Mouse (Mus musculus): Measurements from ENCODE around the gene Adprh. TPM values are rescaled to one million over a fixed set of nuclear protein-coding genes. Genes with fewer than 3 reads are reported as not detected.
"Not testable (repeated sequence)": the region's sequence is repeated elsewhere in the genome, so short reads cannot be mapped to it uniquely, and the experiment has no call there.

Gene Adprh
- polyA plus RNA-seq, 1 experiment from 2014 or later: 84.7 TPM

GRCm38 (mm10) chr16:38448458-38448857 lies 4.0 kb downstream of the Adprh start:
- H3K9me3 ChIP-seq: no peaks in the 10 kb centered on the region
- 93% methylated on average over 12 of the region's 12 CpGs for WGBS
- H3K9ac ChIP-seq: no peak overlapping the region
- peaks cover 8% of the 10 kb centered on the region; the same call in 1 of the 2 replicates for H3K4me1 ChIP-seq (replicated peaks)
- H3K36me3 ChIP-seq: peaks cover 25% of the 10 kb centered on the region
- H3K27me3 ChIP-seq (replicated peaks): no peaks in the 10 kb centered on the region
- H3K27ac ChIP-seq: no peak overlapping the region
- H3K4me3 ChIP-seq (replicated peaks): no peak overlapping the region
- no peak overlapping the region for H3K4me2 ChIP-seq (replicated peaks)
- ATAC-seq: no peak

DNA sequence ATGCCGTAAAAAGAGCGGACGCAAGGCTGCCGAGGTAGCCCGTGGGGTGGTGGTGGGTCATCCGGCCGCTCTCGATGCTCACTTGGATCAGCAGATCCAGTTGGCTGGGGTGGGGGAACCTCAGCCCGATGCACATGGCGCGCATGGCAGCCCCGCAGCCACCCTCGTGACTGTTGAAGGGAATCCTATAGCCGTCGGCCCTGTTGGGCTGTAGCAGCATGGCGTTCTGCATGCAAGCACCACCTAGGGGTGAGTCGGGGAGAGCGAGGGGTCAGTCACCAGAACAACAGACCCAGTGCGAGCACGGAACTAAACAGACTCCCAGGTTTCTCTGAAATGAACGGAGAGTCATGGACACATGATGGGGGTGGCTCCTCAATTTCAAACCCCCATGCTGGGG lies 5.1 kb downstream of the Adprh start:
- ATAC-seq: no peak
- WGBS: 90% methylated on average over 21 of the region's 21 CpGs
- peaks cover 25% of the 10 kb centered on the region for H3K36me3 ChIP-seq

GRCm38 (mm10) chr16:38446141-38446540 lies 6.4 kb downstream of the Adprh start:
- peaks cover 25% of the 10 kb centered on the region for H3K36me3 ChIP-seq
- H3K27ac ChIP-seq; H3K4me1 ChIP-seq (replicated peaks); H3K9ac ChIP-seq; ATAC-seq; H3K9me3 ChIP-seq; H3K27me3 ChIP-seq (replicated peaks); H3K4me2 ChIP-seq (replicated peaks); H3K4me3 ChIP-seq (replicated peaks): not testable (repeated sequence)
- 95% methylated on average over 2 of the region's 2 CpGs for WGBS

More for the DNA sequence above, 5.1 kb downstream of the Adprh start:
- Histone ChIP-seq H3K4me3 (replicated peaks) (no peak overlapping the region), H3K4me2 (replicated peaks) (no peak overlapping the region), H3K9ac (no peak overlapping the region), H3K4me1 (replicated peaks) (peaks cover 8% of the 10 kb centered on the region; the same call in 1 of the 2 replicates), H3K9me3 (no peaks in the 10 kb centered on the region), H3K27ac (no peak overlapping the region), H3K27me3 (replicated peaks) (no peaks in the 10 kb centered on the region)

GRCm38 (mm10) chr16:38445576-38445975 lies 6.9 kb downstream of the Adprh start:
- no peak for ATAC-seq
- 98% methylated on average over 20 of the region's 20 CpGs for WGBS
- H3K9me3 ChIP-seq: no peaks in the 10 kb centered on the region
- H3K36me3 ChIP-seq: peaks cover 25% of the 10 kb centered on the region
- H3K27ac ChIP-seq: no peak overlapping the region
- H3K4me1 ChIP-seq (replicated peaks): no peaks in the 10 kb centered on the region
- H3K9ac ChIP-seq: no peak overlapping the region
- H3K27me3 ChIP-seq (replicated peaks): no peaks in the 10 kb centered on the region
- H3K4me3 ChIP-seq (replicated peaks): no peak overlapping the region
- no peak overlapping the region for H3K4me2 ChIP-seq (replicated peaks)

GRCm38 (mm10) chr16:38445046-38445445 lies 7.5 kb downstream of the Adprh start:
- no peak overlapping the region for H3K4me2 ChIP-seq (replicated peaks)
- H3K27me3 ChIP-seq (replicated peaks): no peaks in the 10 kb centered on the region
- H3K36me3 ChIP-seq: peaks cover 25% of the 10 kb centered on the region
- no peak for ATAC-seq
- no peaks in the 10 kb centered on the region for H3K4me1 ChIP-seq (replicated peaks)
- no peaks in the 10 kb centered on the region for H3K9me3 ChIP-seq
- H3K9ac ChIP-seq: no peak overlapping the region
- H3K4me3 ChIP-seq (replicated peaks): no peak overlapping the region
- H3K27ac ChIP-seq: no peak overlapping the region
- 92% methylated on average over 1 of the region's 1 CpGs for WGBS

DNA sequence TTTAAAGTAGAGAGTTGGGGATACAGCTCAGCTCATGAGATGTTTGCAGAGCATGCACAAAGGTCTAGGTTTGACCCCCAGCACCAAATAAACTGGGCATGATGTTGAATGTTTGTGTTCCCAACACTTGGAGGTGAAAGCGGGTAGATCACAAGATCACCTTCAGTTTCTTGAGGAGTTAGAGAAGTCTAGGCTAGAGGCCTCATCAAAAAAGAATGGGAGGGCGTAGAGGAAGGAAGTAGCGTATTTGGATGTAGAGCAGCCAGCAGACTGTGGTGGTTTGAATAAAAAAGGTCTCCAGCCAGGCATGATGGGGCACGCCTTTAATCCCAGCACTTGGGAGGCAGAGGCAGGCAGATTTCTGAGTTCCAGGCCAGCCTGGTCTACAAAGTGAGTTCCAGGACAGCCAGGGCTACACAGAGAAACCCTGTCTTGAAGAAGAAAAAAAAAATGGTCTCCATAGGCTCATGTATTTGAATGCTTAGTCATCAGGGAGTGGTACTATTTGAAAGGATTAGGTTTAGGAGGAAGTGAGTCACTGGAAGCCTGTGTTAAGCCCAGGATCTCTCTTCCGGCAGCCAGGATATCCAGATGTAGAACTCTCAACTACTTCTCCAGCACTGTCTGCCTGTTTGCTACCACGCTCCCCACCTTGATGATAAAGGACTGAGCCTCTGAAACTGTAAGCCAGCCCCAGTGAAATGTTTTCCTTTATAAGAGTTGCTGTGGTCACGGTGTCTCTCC lies 8.6 kb downstream of the Adprh start:
- H3K36me3 ChIP-seq: peaks cover 25% of the 10 kb centered on the region
- no peak overlapping the region for H3K4me3 ChIP-seq (replicated peaks)
- no peaks in the 10 kb centered on the region for H3K27me3 ChIP-seq (replicated peaks)
- no peak overlapping the region for H3K4me2 ChIP-seq (replicated peaks)
- ATAC-seq: no peak
- 96% methylated on average over 7 of the region's 7 CpGs for WGBS
- H3K9ac ChIP-seq: no peak overlapping the region
- no peaks in the 10 kb centered on the region for H3K9me3 ChIP-seq
- no peak overlapping the region for H3K27ac ChIP-seq
- no peaks in the 10 kb centered on the region for H3K4me1 ChIP-seq (replicated peaks)

GRCm38 (mm10) chr16:38442216-38442615 lies 10.3 kb downstream of the Adprh start:
- Histone ChIP-seq H3K4me2 (replicated peaks) (no peak overlapping the region), H3K4me1 (replicated peaks) (no peaks in the 10 kb centered on the region), H3K4me3 (replicated peaks) (no peak overlapping the region), H3K9ac (no peak overlapping the region), H3K27me3 (replicated peaks) (no peaks in the 10 kb centered on the region), H3K36me3 (peaks cover 22% of the 10 kb centered on the region), H3K9me3 (no peaks in the 10 kb centered on the region), H3K27ac (no peak overlapping the region)
- 79% methylated on average over 8 of the region's 8 CpGs for WGBS
- ATAC-seq: no peak

GRCm38 (mm10) chr16:38441611-38442010 lies 10.9 kb downstream of the Adprh start:
- H3K4me2 ChIP-seq (replicated peaks): no peak overlapping the region
- no peaks in the 10 kb centered on the region for H3K9me3 ChIP-seq
- H3K9ac ChIP-seq: no peak overlapping the region
- no peak for ATAC-seq
- WGBS: 76% methylated on average over 5 of the region's 5 CpGs
- H3K4me3 ChIP-seq (replicated peaks): no peak overlapping the region
- H3K36me3 ChIP-seq: peaks cover 16% of the 10 kb centered on the region
- H3K4me1 ChIP-seq (replicated peaks): no peaks in the 10 kb centered on the region
- H3K27ac ChIP-seq: no peak overlapping the region
- H3K27me3 ChIP-seq (replicated peaks): no peaks in the 10 kb centered on the region

- H3K27ac ChIP-seq: no peak overlapping the region
- no peaks in the 10 kb centered on the region for H3K4me1 ChIP-seq (replicated peaks)
- no peak for ATAC-seq
- 74% methylated on average over 6 of the region's 6 CpGs for WGBS
- no peak overlapping the region for H3K9ac ChIP-seq
- H3K36me3 ChIP-seq: peaks cover 8% of the 10 kb centered on the region
- no peaks in the 10 kb centered on the region for H3K27me3 ChIP-seq (replicated peaks)
- H3K4me2 ChIP-seq (replicated peaks): no peak overlapping the region
- no peaks in the 10 kb centered on the region for H3K9me3 ChIP-seq
- H3K4me3 ChIP-seq (replicated peaks): no peak overlapping the region
Observed at GRCm38 (mm10) chr16:38440403-38440802, 12.1 kb downstream of the Adprh start.

GRCm38 (mm10) chr16:38439190-38439589 lies 13.3 kb downstream of the Adprh start:
- Histone ChIP-seq H3K4me1 (replicated peaks) (no peaks in the 10 kb centered on the region), H3K27ac (no peak overlapping the region), H3K9ac (no peak overlapping the region), H3K4me2 (replicated peaks) (no peak overlapping the region), H3K36me3 (no peaks in the 10 kb centered on the region), H3K27me3 (replicated peaks) (no peaks in the 10 kb centered on the region), H3K9me3 (no peaks in the 10 kb centered on the region), H3K4me3 (replicated peaks) (no peak overlapping the region)
- WGBS: 86% methylated on average over 1 of the region's 1 CpGs
- ATAC-seq: no peak

- no peaks in the 10 kb centered on the region for H3K36me3 ChIP-seq
- no peak overlapping the region for H3K4me2 ChIP-seq (replicated peaks)
- no peak overlapping the region for H3K9ac ChIP-seq
- ATAC-seq: no peak
- no peaks in the 10 kb centered on the region for H3K9me3 ChIP-seq
- no peak overlapping the region for H3K4me3 ChIP-seq (replicated peaks)
- no peaks in the 10 kb centered on the region for H3K27me3 ChIP-seq (replicated peaks)
- WGBS: 85% methylated on average over 4 of the region's 4 CpGs
- 0 out of 2 replicates have a peak, but pooled peaks cover 3% of the 10 kb centered on the region for H3K4me1 ChIP-seq (replicated peaks)
- no peak overlapping the region for H3K27ac ChIP-seq
Observed at GRCm38 (mm10) chr16:38434295-38434795, 18.2 kb downstream of the Adprh start.

DNA sequence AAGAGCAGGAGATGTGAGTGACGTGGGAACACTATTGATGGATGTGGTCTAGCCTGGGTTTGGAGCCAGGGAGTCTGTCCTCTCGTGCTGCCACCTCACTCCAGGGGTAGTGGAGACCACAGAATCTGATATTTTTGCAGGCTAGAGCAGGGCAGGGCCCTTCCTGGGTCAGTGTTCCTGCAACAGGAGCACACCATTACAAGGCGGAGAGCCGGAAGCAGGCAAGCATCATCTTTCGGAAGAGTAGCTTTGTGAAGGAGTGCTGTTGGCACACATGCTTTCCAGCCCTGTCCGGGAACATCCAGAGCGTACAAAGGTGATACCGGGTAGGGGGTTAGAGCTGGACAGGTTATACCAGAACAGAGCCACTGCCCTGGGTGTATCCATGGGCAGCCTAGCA lies 19.0 kb downstream of the Adprh start:
- no peaks in the 10 kb centered on the region for H3K27me3 ChIP-seq (replicated peaks)
- no peak overlapping the region for H3K4me3 ChIP-seq (replicated peaks)
- WGBS: 90% methylated on average over 8 of the region's 8 CpGs
- H3K27ac ChIP-seq: no peak overlapping the region
- no peak overlapping the region for H3K9ac ChIP-seq
- no peaks in the 10 kb centered on the region for H3K36me3 ChIP-seq
- no peaks in the 10 kb centered on the region for H3K9me3 ChIP-seq
- no peak for ATAC-seq
- H3K4me2 ChIP-seq (replicated peaks): no peak overlapping the region
- 0 out of 2 replicates have a peak, but pooled peaks cover 3% of the 10 kb centered on the region for H3K4me1 ChIP-seq (replicated peaks)

Data from intestine, embryonic 15.5 days (tissue).